Mouse (Mus musculus) yolk sac, embryonic 10.5 days (tissue): ENCODE data around the gene Tubgcp6.

Source experiments
- DNase-seq: peaks from one replicate; pipeline ENCODE4 v3.0.0-alpha.2; 2017; ENCODE audit warnings: low spot score

Gene Tubgcp6

GRCm38 (mm10) chr15:89063536-89063935 is 59.4 kb downstream of the Tubgcp6 start:
- no peak for DNase-seq

GRCm38 (mm10) chr15:89063001-89063400 is 59.9 kb downstream of the Tubgcp6 start:
- no peak for DNase-seq

- no peak for DNase-seq
These were observed 60.4 kb downstream of the Tubgcp6 start for GRCm38 (mm10) chr15:89062518-89062910.

GRCm38 (mm10) chr15:89061761-89062517 is 61.0 kb downstream of the Tubgcp6 start:
- DNase-seq = no peak

GRCm38 (mm10) chr15:89060811-89061460 is 62.0 kb downstream of the Tubgcp6 start:
- no peak for DNase-seq

- DNase-seq = peak; percentile 17
These were observed 62.8 kb downstream of the Tubgcp6 start for GRCm38 (mm10) chr15:89060032-89060681.

GRCm38 (mm10) chr15:89059161-89059931 is 63.6 kb downstream of the Tubgcp6 start, which contains the start of gene Panx2:
TSS of gene Panx2 (plus strand) at chr15:89059734.
- DNase-seq = peak; percentile 19

- no peak for DNase-seq
These were observed 64.2 kb downstream of the Tubgcp6 start for GRCm38 (mm10) chr15:89058736-89059135.

- no peak for DNase-seq
These were observed 68.2 kb downstream of the Tubgcp6 start for GRCm38 (mm10) chr15:89054666-89055065.
